Mouse (Mus musculus) bone marrow macrophage, adult 2 months (primary cell): ENCODE results near the gene Tmprss13. TPM values are rescaled to one million over a fixed set of nuclear protein-coding genes. Genes with fewer than 3 reads are reported as not detected.

ENCODE experiments used
- H3K27ac ChIP-seq: 2 replicates; pipeline ENCODE4 v1.5.1; 2012; ENCODE audit warnings: low read depth, low read length; ENCODE audit not compliant: insufficient read depth
- H3K4me1 ChIP-seq: 2 replicates; pipeline ENCODE4 v1.6.1; 2012; ENCODE audit warnings: low read length; ENCODE audit not compliant: control insufficient read depth, insufficient read depth
- H3K4me3 ChIP-seq: 2 replicates; pipeline ENCODE4 v1.5.1; 2012; ENCODE audit warnings: mild to moderate bottlenecking, low read length, moderate library complexity; ENCODE audit not compliant: insufficient read depth
- CTCF ChIP-seq: IDR thresholded peaks from 2 replicates; pipeline ENCODE4 v1.5.1; 2012; ENCODE audit warnings: low read depth, mild to moderate bottlenecking, low read length, moderate library complexity
- POLR2A ChIP-seq: IDR thresholded peaks from 2 replicates; pipeline ENCODE4 v1.6.1; 2012; ENCODE audit warnings: mild to moderate bottlenecking, low read depth, low read length, borderline replicate concordance
- polyA plus RNA-seq: library from polyadenylated mRNA; stranded (reverse); fragments of >200 nt; gene quantifications from 2 replicates; pipeline ENCODE4 v1.2.4, GENCODE M21; 2012; ENCODE audit not compliant: missing spikeins, insufficient read depth, insufficient read length

Gene Tmprss13
- not detected in 2 replicates for polyA plus RNA-seq

- no peak for TF ChIP-seq POLR2A
- no peak for TF ChIP-seq CTCF
Observed at GRCm38 (mm10) chr9:45318855-45319254, at the start of gene Tmprss13. TSS of gene Tmprss13 (plus strand) at chr9:45319100.

GRCm38 (mm10) chr9:45272213-45272612, 46.7 kb upstream of the Tmprss13 start:
- peaks cover 59% of the 10 kb centered on the region for H3K4me1 ChIP-seq
- no peak overlapping the region for H3K4me3 ChIP-seq
- peak overlapping the region; percentile 75 for H3K27ac ChIP-seq
- TF ChIP-seq CTCF (no peak), POLR2A (no peak)

More at GRCm38 (mm10) chr9:45318855-45319254, at the start of gene Tmprss13:
- Histone ChIP-seq H3K27ac (no peak within 1 kb of the TSS), H3K4me1 (peaks cover 8% of the 10 kb centered on the region), H3K4me3 (no peak within 1 kb of the TSS)

DNA sequence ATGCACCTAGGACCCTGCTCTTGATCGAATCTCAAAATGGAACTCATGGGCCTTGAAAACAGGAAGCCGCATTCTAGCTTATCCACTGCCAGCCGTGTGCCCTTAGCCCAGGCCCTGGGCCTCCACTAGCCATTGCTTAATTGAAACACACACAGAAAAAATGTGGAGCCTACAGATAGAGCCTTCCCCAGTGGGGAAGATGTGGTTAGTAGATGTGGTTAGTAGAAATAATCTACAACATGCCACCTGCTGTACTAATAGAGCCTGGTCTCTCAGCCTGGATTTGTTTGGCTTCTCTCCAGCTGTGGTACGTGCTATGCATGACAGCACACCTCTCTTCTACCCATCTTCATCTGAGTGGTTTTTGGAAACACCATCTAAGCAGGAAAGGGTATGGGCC, 44.7 kb upstream of the Tmprss13 start:
- TF ChIP-seq CTCF: no peak
- TF ChIP-seq POLR2A: no peak
- Histone ChIP-seq H3K4me1 (peaks cover 67% of the 10 kb centered on the region), H3K4me3 (no peak overlapping the region), H3K27ac (peak overlapping the region; percentile 94)

- TF ChIP-seq POLR2A: no peak
- TF ChIP-seq CTCF: no peak
- H3K4me3 ChIP-seq: no peak overlapping the region
- H3K4me1 ChIP-seq: peaks cover 66% of the 10 kb centered on the region
- H3K27ac ChIP-seq: peak overlapping the region; percentile 94
Observed at GRCm38 (mm10) chr9:45274635-45275034, 44.3 kb upstream of the Tmprss13 start.

- TF ChIP-seq POLR2A (no peak), CTCF (no peak)
- Histone ChIP-seq H3K27ac (peak overlapping the region; percentile 75), H3K4me1 (peaks cover 69% of the 10 kb centered on the region), H3K4me3 (no peak overlapping the region)
Observed at GRCm38 (mm10) chr9:45280059-45280458, 38.8 kb upstream of the Tmprss13 start.

GRCm38 (mm10) chr9:45280891-45281290, 38.0 kb upstream of the Tmprss13 start:
- H3K4me3 ChIP-seq: no peak overlapping the region
- peaks cover 64% of the 10 kb centered on the region for H3K4me1 ChIP-seq
- no peak for TF ChIP-seq POLR2A
- TF ChIP-seq CTCF: no peak
- peak overlapping the region; percentile 75 for H3K27ac ChIP-seq

- Histone ChIP-seq H3K27ac (peak overlapping the region; percentile 7; the same call in 1 of the 2 replicates), H3K4me1 (peaks cover 59% of the 10 kb centered on the region), H3K4me3 (no peak overlapping the region)
- TF ChIP-seq CTCF (no peak), POLR2A (no peak)
Observed at GRCm38 (mm10) chr9:45282466-45282865, 36.4 kb upstream of the Tmprss13 start.

DNA sequence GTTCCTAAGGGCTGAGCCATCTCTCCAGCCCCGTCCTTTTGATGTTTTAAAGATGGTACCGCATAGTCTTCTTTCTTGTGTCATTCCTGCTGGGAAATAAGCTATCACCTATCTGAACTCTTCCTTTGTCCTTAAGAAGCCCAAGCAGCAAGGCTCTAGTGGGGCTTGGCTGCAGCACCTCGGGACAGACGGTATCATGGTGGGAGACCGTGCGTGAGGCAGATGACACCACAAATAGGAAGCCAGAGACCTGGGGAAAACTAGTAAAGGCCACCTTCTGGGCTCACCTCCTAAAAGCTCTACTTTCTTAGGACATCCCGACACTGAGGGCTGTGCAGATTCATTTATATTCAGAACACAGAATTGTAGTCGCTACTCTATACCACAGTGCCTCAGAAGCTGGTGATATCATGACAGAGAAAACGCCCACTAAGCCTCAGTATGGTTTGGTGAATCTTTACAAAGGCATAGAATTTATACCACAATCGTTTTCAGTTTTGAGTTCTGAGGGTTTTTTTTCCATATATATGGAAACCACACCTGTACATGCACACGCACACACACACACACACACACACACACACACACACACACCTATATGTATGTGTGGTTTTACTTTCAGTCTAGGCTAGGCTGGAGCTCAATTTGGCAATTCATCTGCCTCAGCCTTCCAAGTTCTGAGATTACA, 27.3 kb upstream of the Tmprss13 start:
- no peak overlapping the region for H3K27ac ChIP-seq
- H3K4me1 ChIP-seq: peaks cover 40% of the 10 kb centered on the region
- no peak overlapping the region for H3K4me3 ChIP-seq
- no peak for TF ChIP-seq CTCF
- no peak for TF ChIP-seq POLR2A

DNA sequence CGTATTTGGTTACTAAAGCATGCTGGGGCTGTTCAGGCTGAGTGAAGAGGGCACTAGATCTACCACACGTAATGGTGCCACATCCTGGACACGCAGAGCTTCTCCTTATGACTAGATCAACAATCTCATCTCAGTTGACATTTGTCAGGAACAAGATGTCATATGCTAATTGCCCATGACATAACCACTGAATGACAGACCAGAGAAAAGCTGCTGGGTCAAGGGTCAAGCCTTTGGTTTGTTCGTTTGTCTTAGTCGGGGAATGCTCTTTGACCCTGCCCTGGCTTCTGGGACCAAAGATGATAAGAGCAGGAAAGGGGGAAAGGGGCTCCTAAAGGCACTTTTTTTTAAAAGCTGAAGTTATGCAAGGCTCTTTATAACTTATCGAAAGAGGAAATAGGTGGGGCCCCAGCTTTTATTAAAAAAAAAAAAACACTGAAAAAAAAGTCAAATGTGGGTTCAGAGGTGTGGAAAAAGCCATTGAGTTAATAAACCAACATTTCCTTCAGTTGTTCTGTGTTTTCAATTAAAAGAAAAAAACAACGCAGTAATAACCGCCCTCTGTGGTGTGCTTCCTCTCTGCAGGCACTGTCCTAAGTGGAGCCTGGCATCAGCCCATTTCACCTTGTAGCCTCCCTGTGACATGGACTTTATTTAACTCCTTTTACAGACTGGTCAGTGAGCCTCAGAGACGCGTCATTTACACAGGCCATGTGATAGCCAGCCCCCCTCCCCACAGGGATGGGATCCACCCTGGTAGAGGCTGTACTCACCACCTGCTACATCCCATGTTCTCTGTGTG, 24.5 kb upstream of the Tmprss13 start:
- H3K4me1 ChIP-seq: peaks cover 61% of the 10 kb centered on the region
- no peak for TF ChIP-seq POLR2A
- TF ChIP-seq CTCF: no peak
- H3K4me3 ChIP-seq: no peak overlapping the region
- H3K27ac ChIP-seq: peak overlapping the region; percentile 78
